Mouse (Mus musculus): ENCODE measurements around the gene Prss27.

- TF ChIP-seq CTCF (conservative IDR thresholded peaks at IDR 0.05; ENCODE audit: low read length) (no peak), NANOG (IDR thresholded peaks at IDR 0.05; ENCODE audit: borderline replicate concordance, low read length) (no peak)
Measured at GRCm38 (mm10) chr17:24077101-24077500, 39.2 kb downstream of the Prss27 start.

Measured in E14TG2a.4 (cell line).